Mouse (Mus musculus) left cerebral cortex, postnatal 25 days (tissue): ENCODE measurements around the gene Nkapl. TPM values are rescaled to one million over a fixed set of nuclear protein-coding genes. Genes with fewer than 3 reads are reported as not detected.

Source experiments
- DNase-seq, 2 experiments: peaks; one replicate each; pipeline ENCODE4 v3.0.0; 2022; ENCODE audit warnings: low spot score in 2 of 2, mixed read lengths in 1 of 2
- intact Hi-C: fragments of 180-260 bp; cut with DNase I; formaldehyde crosslinking; loops from one replicate; pipeline ENCODE4 v1.15.1; 2025
- microRNA-seq, 2 experiments: library from miRNA; unstranded; fragments of <30 nt; microRNA quantifications; one replicate each; pipeline ENCODE4 v1.2.0; 2022
- total RNA-seq, 2 experiments: library from RNA; stranded (reverse); gene quantifications; 2 replicates each; pipeline ENCODE4 v1.2.3; 2021

Gene Nkapl
- total RNA-seq, 2 experiments from 2014 or later: 0.96 to 1.1 TPM

GRCm38 (mm10) chr13:21441207-21441572 lies 27.1 kb downstream of the Nkapl start:
- intact Hi-C loops: loop anchor here (2.0 kb wide), 1 partner anchor 32 kb away; no protein-coding TSS in a partner anchor
- DNase-seq: no peak

GRCm38 (mm10) chr13:21440503-21441206 lies 27.7 kb downstream of the Nkapl start, which contains the start of gene Pgbd1:
Gene Pgbd1, minus strand, starts transcription at chr13:21441058.
- intact Hi-C loops: loop anchor here (2.0 kb wide), 1 partner anchor 32 kb away; no protein-coding TSS in a partner anchor
- DNase-seq: peak; percentile 64 to 79

- intact Hi-C loops: no loop called here
- no peak for DNase-seq
Observed at GRCm38 (mm10) chr13:21435476-21435875, 32.8 kb downstream of the Nkapl start.

- no peak for DNase-seq
Observed at GRCm38 (mm10) chr13:21427631-21428030, 40.7 kb downstream of the Nkapl start.

GRCm38 (mm10) chr13:21423301-21423700 lies 45.0 kb downstream of the Nkapl start:
- DNase-seq: no peak
- intact Hi-C loops: no loop called here

More at GRCm38 (mm10) chr13:21427631-21428030, 40.7 kb downstream of the Nkapl start:
- intact Hi-C loops: no loop called here

GRCm38 (mm10) chr13:21418865-21419264 lies 49.4 kb downstream of the Nkapl start:
- intact Hi-C loops: no loop called here
- DNase-seq: no peak

- peak in 1 of 2 experiments; percentile 64 for DNase-seq
- intact Hi-C loops: no loop called here
Observed at GRCm38 (mm10) chr13:21417298-21418010, 50.9 kb downstream of the Nkapl start.

Small RNA genes lying within 50 kb of the gene (microRNA-seq; reads per million reads assigned to microRNA genes)
- 0 reads per million in 2 experiments for gene Mir1896

Other genes with a start within 250 kb of the Nkapl start
- not detected for gene Gpx5, start 175.8 kb downstream of the Nkapl start, total RNA-seq
- gene Gpx6, start 156.4 kb downstream of the Nkapl start, total RNA-seq: not detected
- not detected for gene Olfr1367, start 121.6 kb downstream of the Nkapl start, total RNA-seq
- gene Zscan12, start 105.7 kb downstream of the Nkapl start, total RNA-seq: 1 to 10 TPM; 7.5 to 7.9 TPM
- gene Zkscan3, start 65.8 kb downstream of the Nkapl start, total RNA-seq: 10 to 100 TPM; 37.2 to 44.5 TPM
- gene Pgbd1, start 27.5 kb downstream of the Nkapl start, total RNA-seq: 1 to 10 TPM; 1.5 to 1.7 TPM
- gene Zscan26, start 14.8 kb downstream of the Nkapl start, total RNA-seq: 10 to 100 TPM; 48.3 to 51.3 TPM
- 1 to 10 TPM; 5.6 to 6.7 TPM for gene Zkscan4, start 10.4 kb upstream of the Nkapl start, total RNA-seq
- gene Gm10065, start 10.9 kb upstream of the Nkapl start, total RNA-seq: not detected
- 10 to 100 TPM; 21.6 to 23.1 TPM for gene AK157302, start 26.7 kb upstream of the Nkapl start, total RNA-seq
- gene Gm11273, start 32.9 kb upstream of the Nkapl start, total RNA-seq: 10 to 100 TPM; 50.0 to 59.4 TPM
- gene Zkscan8, start 62.6 kb upstream of the Nkapl start, total RNA-seq: 10 to 100 TPM; 17.2 to 19.5 TPM
- gene Olfr1366, start 74.3 kb upstream of the Nkapl start, total RNA-seq: not detected
- gene Olfr1535, start 91.4 kb upstream of the Nkapl start, total RNA-seq: not detected
- not detected for gene Olfr1364, start 113.2 kb upstream of the Nkapl start, total RNA-seq
- not detected for gene Olfr1362, start 145.5 kb upstream of the Nkapl start, total RNA-seq
- gene Olfr11, start 174.0 kb upstream of the Nkapl start, total RNA-seq: not detected
- not detected for gene Olfr1361, start 194.9 kb upstream of the Nkapl start, total RNA-seq
- gene Olfr1360, start 208.9 kb upstream of the Nkapl start, total RNA-seq: not detected
- not detected for gene Olfr1359, start 229.6 kb upstream of the Nkapl start, total RNA-seq
- 10 to 100 TPM; 31.3 to 46.4 TPM for gene Hist1h2bl, start 247.6 kb upstream of the Nkapl start, total RNA-seq
- 10 to 100 TPM; 19.5 to 32.4 TPM for gene Hist1h2ai, start 247.9 kb upstream of the Nkapl start, total RNA-seq
- gene Hist1h3h, start 249.2 kb upstream of the Nkapl start, total RNA-seq: 10 to 100 TPM; 58.0 to 64.8 TPM